Mouse (Mus musculus): Measurements from ENCODE around the gene Myo5a. TPM values are rescaled to one million over a fixed set of nuclear protein-coding genes. Genes with fewer than 3 reads are reported as not detected.

Gene Myo5a
- polyA plus RNA-seq, 1 experiment from 2014 or later, result 48.0 TPM

- H3K4me1 ChIP-seq (ENCODE audit: control insufficient read depth, insufficient read depth, low read length), result peaks cover 12% of the 10 kb centered on the region; the same call in 1 of the 2 replicates
- peak; percentile 94 for DNase-seq
- peak within 1 kb of the TSS; percentile 96 for H3K4me3 ChIP-seq (replicated peaks; ENCODE audit: low read depth, low read length)
- H3K27ac ChIP-seq (replicated peaks; ENCODE audit: low read depth, low read length), result peak within 1 kb of the TSS; percentile 81
- H3K9ac ChIP-seq (replicated peaks; ENCODE audit: low read length), result peak within 1 kb of the TSS; percentile 90
- peak; percentile 95 for ATAC-seq (ENCODE audit: low FRiP score, low TSS enrichment)
- under 1% methylated on average over 73 of the region's 73 CpGs for WGBS
- no peaks in the 10 kb centered on the region for H3K9me3 ChIP-seq (ENCODE audit: control insufficient read depth, low read length)
- peak within 1 kb of the TSS; percentile 70 for H3K4me2 ChIP-seq (ENCODE audit: low read length)
- H3K36me3 ChIP-seq (ENCODE audit: control insufficient read depth, insufficient read depth, low read length), result peaks cover 4% of the 10 kb centered on the region; the same call in 1 of the 2 replicates
- H3K27me3 ChIP-seq (ENCODE audit: control insufficient read depth, insufficient read depth, low read length), result no peaks in the 10 kb centered on the region
These were observed 33.1 kb upstream of the Myo5a start, which contains the start of gene Arpp19 for GRCm38 (mm10) chr9:75037451-75038356. Gene Arpp19, plus strand, starts transcription at chr9:75037614.

DNA sequence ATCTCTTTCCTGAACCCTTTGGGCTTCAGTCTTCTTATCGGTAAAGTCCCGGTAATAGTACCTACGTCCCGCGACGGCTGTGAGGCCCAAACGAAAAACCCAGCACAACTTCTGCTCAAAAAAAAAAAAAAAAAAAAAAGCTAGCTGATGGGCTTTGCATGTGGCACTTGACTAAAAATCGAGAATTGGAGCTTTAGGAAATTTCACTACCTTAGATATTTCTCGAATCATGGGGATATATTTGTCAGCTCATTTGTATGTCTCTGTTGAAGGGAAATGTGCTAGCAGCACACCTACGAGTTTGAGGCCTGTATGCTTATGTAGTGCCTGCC lies 32.5 kb upstream of the Myo5a start:
- 2% methylated on average over 10 of the region's 10 CpGs for WGBS
- DNase-seq, result no peak
- peaks cover 12% of the 10 kb centered on the region; the same call in 1 of the 2 replicates for H3K4me1 ChIP-seq (ENCODE audit: control insufficient read depth, insufficient read depth, low read length)
- H3K27ac ChIP-seq (replicated peaks; ENCODE audit: low read depth, low read length), result no peak overlapping the region
- H3K4me3 ChIP-seq (replicated peaks; ENCODE audit: low read depth, low read length), result peak overlapping the region; percentile 96
- no peak for ATAC-seq (ENCODE audit: low FRiP score, low TSS enrichment)
- H3K36me3 ChIP-seq (ENCODE audit: control insufficient read depth, insufficient read depth, low read length), result peaks cover 8% of the 10 kb centered on the region
- peak overlapping the region; percentile 70 for H3K4me2 ChIP-seq (ENCODE audit: low read length)
- H3K9ac ChIP-seq (replicated peaks; ENCODE audit: low read length), result peak overlapping the region; percentile 90
- H3K9me3 ChIP-seq (ENCODE audit: control insufficient read depth, low read length), result no peaks in the 10 kb centered on the region
- no peaks in the 10 kb centered on the region for H3K27me3 ChIP-seq (ENCODE audit: control insufficient read depth, insufficient read depth, low read length)

- ATAC-seq (ENCODE audit: low FRiP score, low TSS enrichment) (no peak), DNase-seq (no peak)
- H3K4me2 ChIP-seq (ENCODE audit: low read length), result no peak overlapping the region
- H3K27me3 ChIP-seq (ENCODE audit: control insufficient read depth, insufficient read depth, low read length), result no peaks in the 10 kb centered on the region
- no peak overlapping the region for H3K9ac ChIP-seq (replicated peaks; ENCODE audit: low read length)
- peaks cover 12% of the 10 kb centered on the region; the same call in 1 of the 2 replicates for H3K4me1 ChIP-seq (ENCODE audit: control insufficient read depth, insufficient read depth, low read length)
- WGBS, result 99% methylated on average over 2 of the region's 2 CpGs
- H3K27ac ChIP-seq (replicated peaks; ENCODE audit: low read depth, low read length), result no peak overlapping the region
- no peaks in the 10 kb centered on the region for H3K9me3 ChIP-seq (ENCODE audit: control insufficient read depth, low read length)
- H3K4me3 ChIP-seq (replicated peaks; ENCODE audit: low read depth, low read length), result no peak overlapping the region
- peaks cover 14% of the 10 kb centered on the region for H3K36me3 ChIP-seq (ENCODE audit: control insufficient read depth, insufficient read depth, low read length)
These were observed 30.2 kb upstream of the Myo5a start for GRCm38 (mm10) chr9:75040566-75040965.

DNA sequence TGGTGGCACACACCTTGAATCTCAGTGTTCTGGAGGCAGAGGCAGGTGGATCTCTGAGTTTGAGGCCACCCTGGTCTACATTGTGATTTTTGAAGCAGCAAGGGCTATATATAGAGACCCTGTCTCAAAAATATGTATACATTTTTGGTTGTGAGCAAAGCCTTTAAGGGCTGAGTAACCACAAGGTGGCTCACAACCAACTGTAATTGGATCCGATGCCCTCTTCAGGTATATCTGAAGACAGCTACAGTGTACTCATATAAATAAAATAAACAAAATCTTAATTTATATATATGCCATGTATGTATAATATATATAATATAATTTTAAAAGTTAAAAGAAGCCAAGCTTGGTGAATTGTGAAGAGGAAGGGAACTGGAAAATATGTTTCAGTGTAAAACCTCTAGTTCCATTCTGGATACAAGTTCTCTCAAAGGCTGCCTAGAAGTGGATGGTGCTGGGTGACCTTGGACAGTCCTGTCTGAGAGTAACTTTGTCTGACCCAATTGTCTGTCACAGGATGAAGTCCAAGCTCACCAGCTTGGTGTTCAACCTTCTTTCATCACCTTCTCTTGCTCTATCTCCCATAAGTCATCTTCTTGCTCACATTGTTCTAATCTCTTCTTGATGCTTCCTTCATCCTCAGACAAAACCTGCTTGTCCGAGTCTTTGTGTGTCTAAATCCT lies 28.8 kb upstream of the Myo5a start:
- H3K27me3 ChIP-seq (ENCODE audit: control insufficient read depth, insufficient read depth, low read length), result no peaks in the 10 kb centered on the region
- no peak overlapping the region for H3K4me3 ChIP-seq (replicated peaks; ENCODE audit: low read depth, low read length)
- H3K4me1 ChIP-seq (ENCODE audit: control insufficient read depth, insufficient read depth, low read length), result peaks cover 12% of the 10 kb centered on the region; the same call in 1 of the 2 replicates
- H3K9ac ChIP-seq (replicated peaks; ENCODE audit: low read length), result no peak overlapping the region
- 91% methylated on average over 2 of the region's 2 CpGs for WGBS
- ATAC-seq (ENCODE audit: low FRiP score, low TSS enrichment) (no peak), DNase-seq (peak; percentile 12)
- peaks cover 27% of the 10 kb centered on the region for H3K36me3 ChIP-seq (ENCODE audit: control insufficient read depth, insufficient read depth, low read length)
- H3K9me3 ChIP-seq (ENCODE audit: control insufficient read depth, low read length), result no peaks in the 10 kb centered on the region
- no peak overlapping the region for H3K4me2 ChIP-seq (ENCODE audit: low read length)
- H3K27ac ChIP-seq (replicated peaks; ENCODE audit: low read depth, low read length), result no peak overlapping the region

DNA sequence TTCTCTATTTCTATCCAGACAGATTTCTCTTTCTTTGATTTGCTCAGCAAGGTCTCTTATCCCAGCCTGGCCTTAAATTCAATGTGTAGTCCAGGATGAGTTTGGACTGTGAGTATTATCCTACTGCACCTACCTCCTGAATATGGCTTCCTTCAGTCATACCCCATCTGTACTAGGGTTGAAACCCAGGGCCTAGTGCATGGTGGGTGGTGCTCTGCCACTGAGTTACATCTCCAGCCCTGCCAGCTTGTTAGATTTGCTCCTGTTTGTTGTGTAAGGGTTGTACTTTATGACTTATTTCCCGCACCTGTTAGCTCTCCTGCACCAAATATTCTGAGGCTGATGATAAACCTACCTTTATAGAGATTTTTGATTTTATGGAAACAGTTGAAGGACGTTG lies 27.6 kb upstream of the Myo5a start:
- Histone ChIP-seq H3K4me3 (replicated peaks; ENCODE audit: low read depth, low read length) (no peak overlapping the region), H3K27me3 (ENCODE audit: control insufficient read depth, insufficient read depth, low read length) (no peaks in the 10 kb centered on the region), H3K27ac (replicated peaks; ENCODE audit: low read depth, low read length) (no peak overlapping the region), H3K4me2 (ENCODE audit: low read length) (no peak overlapping the region), H3K9me3 (ENCODE audit: control insufficient read depth, low read length) (no peaks in the 10 kb centered on the region), H3K4me1 (ENCODE audit: control insufficient read depth, insufficient read depth, low read length) (peaks cover 12% of the 10 kb centered on the region; the same call in 1 of the 2 replicates), H3K9ac (replicated peaks; ENCODE audit: low read length) (no peak overlapping the region), H3K36me3 (ENCODE audit: control insufficient read depth, insufficient read depth, low read length) (peaks cover 30% of the 10 kb centered on the region)
- DNase-seq, result no peak
- 96% methylated on average over 2 of the region's 2 CpGs for WGBS
- no peak for ATAC-seq (ENCODE audit: low FRiP score, low TSS enrichment)

- ATAC-seq (ENCODE audit: low FRiP score, low TSS enrichment), result no peak
- H3K36me3 ChIP-seq (ENCODE audit: control insufficient read depth, insufficient read depth, low read length), result peaks cover 29% of the 10 kb centered on the region; the same call in 1 of the 2 replicates
- H3K4me2 ChIP-seq (ENCODE audit: low read length), result no peak overlapping the region
- no peak overlapping the region for H3K4me3 ChIP-seq (replicated peaks; ENCODE audit: low read depth, low read length)
- H3K9ac ChIP-seq (replicated peaks; ENCODE audit: low read length), result no peak overlapping the region
- DNase-seq, result no peak
- no peaks in the 10 kb centered on the region for H3K9me3 ChIP-seq (ENCODE audit: control insufficient read depth, low read length)
- no peaks in the 10 kb centered on the region for H3K27me3 ChIP-seq (ENCODE audit: control insufficient read depth, insufficient read depth, low read length)
- no peak overlapping the region for H3K27ac ChIP-seq (replicated peaks; ENCODE audit: low read depth, low read length)
- no peaks in the 10 kb centered on the region for H3K4me1 ChIP-seq (ENCODE audit: control insufficient read depth, insufficient read depth, low read length)
These were observed 23.7 kb upstream of the Myo5a start for GRCm38 (mm10) chr9:75047079-75047478.

- peaks cover 21% of the 10 kb centered on the region; the same call in 1 of the 2 replicates for H3K36me3 ChIP-seq (ENCODE audit: control insufficient read depth, insufficient read depth, low read length)
- DNase-seq, result no peak
- no peak overlapping the region for H3K4me2 ChIP-seq (ENCODE audit: low read length)
- H3K9me3 ChIP-seq (ENCODE audit: control insufficient read depth, low read length), result no peaks in the 10 kb centered on the region
- WGBS, result 89% methylated on average over 3 of the region's 3 CpGs
- no peak overlapping the region for H3K4me3 ChIP-seq (replicated peaks; ENCODE audit: low read depth, low read length)
- no peak overlapping the region for H3K27ac ChIP-seq (replicated peaks; ENCODE audit: low read depth, low read length)
- no peaks in the 10 kb centered on the region for H3K4me1 ChIP-seq (ENCODE audit: control insufficient read depth, insufficient read depth, low read length)
- no peak overlapping the region for H3K9ac ChIP-seq (replicated peaks; ENCODE audit: low read length)
- no peak for ATAC-seq (ENCODE audit: low FRiP score, low TSS enrichment)
- no peaks in the 10 kb centered on the region for H3K27me3 ChIP-seq (ENCODE audit: control insufficient read depth, insufficient read depth, low read length)
These were observed 21.7 kb upstream of the Myo5a start for GRCm38 (mm10) chr9:75049100-75049499.

DNA sequence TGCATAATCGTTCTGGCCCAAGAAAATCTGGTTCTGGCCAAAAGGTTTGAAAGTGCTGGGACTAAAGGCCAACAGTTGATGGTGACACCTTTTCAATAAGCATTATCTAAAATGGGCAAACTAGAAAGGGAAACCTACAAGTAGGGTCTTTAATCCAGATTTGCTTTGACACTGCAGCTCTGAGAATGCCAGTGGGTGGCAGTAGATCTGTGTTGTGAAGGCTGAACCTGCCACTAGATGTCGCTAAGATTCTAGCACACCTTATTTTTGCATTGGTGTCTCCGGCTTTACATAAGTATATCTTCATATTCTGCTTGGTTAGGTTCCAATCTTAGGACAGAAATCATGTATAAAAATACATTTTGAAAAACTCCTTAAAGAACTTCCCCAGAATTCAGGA lies 20.8 kb upstream of the Myo5a start:
- no peak overlapping the region for H3K9ac ChIP-seq (replicated peaks; ENCODE audit: low read length)
- 36% methylated on average over 3 of the region's 3 CpGs for WGBS
- H3K4me1 ChIP-seq (ENCODE audit: control insufficient read depth, insufficient read depth, low read length), result no peaks in the 10 kb centered on the region
- H3K4me3 ChIP-seq (replicated peaks; ENCODE audit: low read depth, low read length), result no peak overlapping the region
- H3K36me3 ChIP-seq (ENCODE audit: control insufficient read depth, insufficient read depth, low read length), result peaks cover 21% of the 10 kb centered on the region; the same call in 1 of the 2 replicates
- H3K27me3 ChIP-seq (ENCODE audit: control insufficient read depth, insufficient read depth, low read length), result no peaks in the 10 kb centered on the region
- no peak overlapping the region for H3K27ac ChIP-seq (replicated peaks; ENCODE audit: low read depth, low read length)
- ATAC-seq (ENCODE audit: low FRiP score, low TSS enrichment), result peak; percentile 60; the same call in 1 of the 2 replicates
- no peak overlapping the region for H3K4me2 ChIP-seq (ENCODE audit: low read length)
- H3K9me3 ChIP-seq (ENCODE audit: control insufficient read depth, low read length), result no peaks in the 10 kb centered on the region
- peak; percentile 92 for DNase-seq
